Mouse (Mus musculus) spleen, postnatal 4 days (tissue): ENCODE measurements around the gene Rpl10.

Experiments
- DNase-seq, 2 experiments: peaks; one replicate each; pipeline ENCODE4 v3.0.0; 2022; ENCODE audit warnings: low spot score in 2 of 2

Rpl10 gene

GRCm38 (mm10) chrX:74270062-74270901 is at the start of gene Rpl10:
TSS of gene Rpl10 (plus strand) at chrX:74270812.
- DNase-seq, result peak; percentile 89 to 92

DNA sequence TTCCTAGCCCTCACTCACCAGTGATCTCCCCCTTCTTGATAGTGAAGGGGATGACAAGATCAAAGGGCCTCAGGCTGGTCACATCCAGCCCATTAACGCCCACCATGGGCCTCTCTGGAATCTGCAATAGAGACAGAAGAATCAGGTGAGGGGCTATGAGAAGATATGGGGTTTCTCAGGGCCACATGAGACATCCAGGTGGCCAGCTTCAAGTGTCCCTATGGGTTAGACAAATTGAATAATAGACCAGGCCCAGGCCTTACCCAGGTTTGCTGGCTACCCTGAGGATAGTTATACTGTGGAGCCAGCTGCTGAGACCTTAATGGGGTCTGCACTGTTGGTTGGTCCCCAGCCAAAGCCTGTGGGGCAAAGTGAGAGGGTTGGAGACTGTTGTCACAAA is 40.6 kb upstream of the Rpl10 start:
- no peak for DNase-seq

- DNase-seq, result no peak
Measured at GRCm38 (mm10) chrX:74233196-74233595, 37.4 kb upstream of the Rpl10 start.

GRCm38 (mm10) chrX:74240332-74240731 is 30.3 kb upstream of the Rpl10 start:
- no peak for DNase-seq

- peak in 1 of 2 experiments; percentile 15 for DNase-seq
Measured at GRCm38 (mm10) chrX:74243396-74243795, 27.2 kb upstream of the Rpl10 start.

GRCm38 (mm10) chrX:74243807-74244206 is 26.8 kb upstream of the Rpl10 start:
- DNase-seq, result peak; percentile 62 to 77

GRCm38 (mm10) chrX:74244614-74245083 is 26.0 kb upstream of the Rpl10 start:
- peak in 1 of 2 experiments; percentile 30 for DNase-seq

GRCm38 (mm10) chrX:74245107-74245506 is 25.5 kb upstream of the Rpl10 start:
- no peak for DNase-seq

DNA sequence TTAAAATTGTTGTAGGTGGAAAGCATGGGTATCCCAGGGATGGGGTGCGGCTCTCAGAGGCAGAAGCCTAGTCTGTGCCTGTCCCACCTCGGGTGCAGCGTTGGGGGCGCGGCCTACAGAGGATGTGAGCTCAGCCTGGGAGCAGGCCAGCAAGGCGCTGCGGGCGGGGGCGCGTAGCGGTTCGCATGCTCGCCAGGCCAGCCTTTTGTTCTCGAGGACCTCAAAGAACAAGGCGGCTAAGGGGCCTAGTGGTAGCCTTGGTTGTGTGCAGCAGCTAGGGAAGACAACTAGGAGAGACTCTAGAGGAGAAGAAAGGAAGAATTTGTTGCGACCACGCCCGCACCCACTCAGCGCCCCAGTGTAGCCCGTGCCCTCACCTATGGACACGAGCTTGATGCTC is 24.9 kb upstream of the Rpl10 start:
- DNase-seq, result peak; percentile 69 to 83

GRCm38 (mm10) chrX:74246213-74246681 is 24.4 kb upstream of the Rpl10 start:
- peak; percentile 80 to 84 for DNase-seq

- peak in 1 of 2 experiments; percentile 24 for DNase-seq
Measured at GRCm38 (mm10) chrX:74246693-74247092, 23.9 kb upstream of the Rpl10 start.

GRCm38 (mm10) chrX:74248651-74249050 is 22.0 kb upstream of the Rpl10 start:
- DNase-seq, result peak; percentile 42 to 80

- DNase-seq, result peak; percentile 58 to 83
Measured at GRCm38 (mm10) chrX:74249615-74250014, 21.0 kb upstream of the Rpl10 start, which contains the start of gene Flna. TSS of gene Flna (minus strand) at chrX:74249820.

DNA sequence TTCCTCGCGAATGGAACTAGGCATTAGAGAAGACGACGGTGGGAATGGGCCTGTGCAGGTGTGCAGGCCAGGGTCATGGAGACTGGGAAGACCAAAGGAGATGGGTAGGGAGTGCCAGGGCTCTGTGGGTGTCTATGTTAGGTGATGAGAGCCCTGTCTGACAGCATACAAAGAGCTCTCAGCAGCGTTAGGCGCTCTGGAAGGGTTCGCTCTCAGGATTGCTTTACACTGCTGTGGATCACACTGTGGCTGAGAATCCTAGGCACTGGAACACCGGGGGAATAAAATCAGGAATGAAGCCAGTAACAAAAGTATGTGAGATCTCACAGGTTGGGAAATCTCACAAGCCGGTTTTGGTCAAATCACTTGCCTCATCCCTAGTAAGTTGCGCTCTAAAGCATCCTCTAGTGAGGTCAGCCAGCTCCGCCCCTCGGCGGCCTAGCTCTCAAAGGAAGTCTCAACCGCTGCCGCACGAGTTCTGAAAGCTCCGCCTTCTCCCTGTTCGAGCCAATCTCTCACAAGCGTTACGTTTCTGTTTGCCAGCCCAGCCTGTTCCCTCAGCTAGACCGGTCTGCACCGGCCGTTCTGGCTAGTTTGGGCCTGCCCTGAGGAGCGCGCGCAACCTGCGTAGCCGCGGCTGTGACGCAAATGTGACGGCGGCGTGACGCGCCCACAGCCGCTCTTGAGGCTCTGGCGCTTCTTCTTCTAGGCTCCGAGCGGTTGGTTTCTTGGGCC is 16.3 kb upstream of the Rpl10 start, which contains the start of gene Emd:
TSS of gene Emd (plus strand) at position 535 of the 735 bp plus-strand sequence.
- DNase-seq, result peak; percentile 86 to 90

- DNase-seq, result no peak
Measured at GRCm38 (mm10) chrX:74254888-74255565, 15.6 kb upstream of the Rpl10 start.

GRCm38 (mm10) chrX:74257746-74258145 is 12.9 kb upstream of the Rpl10 start:
- DNase-seq, result no peak

DNA sequence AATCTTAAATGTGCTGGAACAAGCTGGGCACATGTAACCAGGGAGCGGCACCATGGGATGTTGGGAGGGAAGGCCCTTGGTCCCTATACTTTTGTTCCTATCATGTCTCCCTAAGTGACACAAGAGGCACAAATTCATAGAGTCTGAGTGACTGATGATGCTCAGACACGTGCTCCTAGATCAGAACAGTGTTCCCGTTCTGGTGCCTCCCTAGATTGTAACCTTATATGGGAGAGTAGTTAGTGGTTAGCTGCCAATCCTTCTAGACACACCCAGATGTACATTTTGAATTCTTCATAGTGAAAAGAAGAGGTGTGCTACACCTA is 913 bp upstream of the Rpl10 start:
- DNase-seq, result no peak

- DNase-seq, result peak in 1 of 2 experiments; percentile 17
Measured at GRCm38 (mm10) chrX:74270902-74271551, 415 bp downstream of the Rpl10 start.

DNA sequence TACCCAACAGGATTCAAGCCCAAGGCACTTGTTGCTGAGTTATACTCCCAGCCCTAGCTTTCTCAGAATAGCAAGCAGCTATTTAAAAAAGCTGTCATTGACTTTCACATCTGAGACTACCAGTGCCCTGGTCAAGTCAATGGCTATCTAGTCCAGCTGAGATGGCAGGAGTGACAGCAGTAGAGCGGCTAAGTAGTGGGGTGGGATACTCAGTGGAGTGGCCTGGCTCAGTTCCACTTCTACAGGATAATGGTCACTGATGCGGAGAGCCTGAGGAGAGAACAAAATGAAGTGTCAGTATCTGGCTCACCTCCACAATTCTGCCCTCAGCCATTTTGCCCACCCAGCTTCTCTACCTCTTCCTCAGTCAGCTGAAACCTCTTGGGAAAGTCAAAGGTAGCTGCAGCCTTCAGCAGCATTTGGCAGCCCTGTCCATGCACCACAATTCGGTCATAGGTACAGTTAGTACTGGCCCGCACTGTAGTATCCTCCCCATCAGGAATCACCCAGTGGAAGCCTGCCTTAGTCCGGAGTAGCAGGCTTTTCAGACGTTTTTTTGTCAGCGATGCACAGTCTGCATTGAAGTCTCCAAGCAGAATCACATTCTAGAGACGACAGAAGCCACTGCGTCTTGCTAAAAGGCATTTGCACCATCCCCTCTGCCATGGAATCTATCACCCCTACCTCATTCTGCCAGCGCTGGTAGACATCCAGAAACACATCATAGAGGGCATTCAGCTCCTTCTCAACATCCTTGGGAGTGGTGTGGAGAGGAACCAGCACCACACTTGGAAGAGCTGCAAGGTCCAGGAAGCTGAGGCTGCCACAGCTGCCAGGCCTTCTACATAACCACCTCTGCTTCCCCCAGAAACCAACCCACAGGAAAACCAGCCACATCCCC is 3.1 kb downstream of the Rpl10 start:
- DNase-seq, result no peak

- no peak for DNase-seq
Measured at GRCm38 (mm10) chrX:74277916-74278315, 7.3 kb downstream of the Rpl10 start.
